Mouse (Mus musculus) erythroblast, embryonic 14.5 days (primary cell): ENCODE data around the gene Ifitm2.

Source experiments
- GATA1 ChIP-seq: IDR thresholded peaks from 2 replicates; pipeline ENCODE4 v1.6.1; 2012; ENCODE audit warnings: low read length, inconsistent platforms, mixed read lengths
- TAL1 ChIP-seq: IDR thresholded peaks from 3 replicates; pipeline ENCODE4 v1.6.1; 2012; ENCODE audit warnings: low read length, inconsistent platforms, mixed read lengths

DNA sequence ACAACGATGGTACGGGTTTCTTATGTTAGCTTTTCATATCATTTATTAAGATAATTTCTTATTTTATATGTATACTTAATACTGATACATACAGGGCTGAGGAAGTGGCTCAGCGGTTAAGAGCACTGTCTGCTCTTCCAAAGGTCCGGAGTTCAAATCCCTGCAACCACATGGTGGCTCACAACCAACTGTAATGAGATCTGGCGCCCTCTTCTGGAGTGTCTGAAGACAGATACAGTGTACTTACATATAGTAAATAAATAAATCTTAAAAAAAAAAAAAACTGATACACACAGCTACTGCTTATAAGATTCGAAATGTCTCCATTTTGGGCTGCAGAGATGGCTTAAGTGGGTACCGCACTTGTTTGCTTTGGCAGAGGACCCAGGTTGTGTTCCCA lies 48.1 kb downstream of the Ifitm2 start:
- TF ChIP-seq GATA1, result no peak
- TF ChIP-seq TAL1, result no peak
